Mouse (Mus musculus) CD8-positive naive resting alpha-beta T cell, adult 57 days (primary cell): ENCODE measurements around the gene Brsk1. TPM values are rescaled to one million over a fixed set of nuclear protein-coding genes. Genes with fewer than 3 reads are reported as not detected.

ENCODE experiments used
- total RNA-seq: library from RNA; stranded (reverse); gene quantifications from one replicate; pipeline ENCODE4 v1.2.4, GENCODE M21; 2023

Brsk1 gene
- not detected for total RNA-seq

DNA sequence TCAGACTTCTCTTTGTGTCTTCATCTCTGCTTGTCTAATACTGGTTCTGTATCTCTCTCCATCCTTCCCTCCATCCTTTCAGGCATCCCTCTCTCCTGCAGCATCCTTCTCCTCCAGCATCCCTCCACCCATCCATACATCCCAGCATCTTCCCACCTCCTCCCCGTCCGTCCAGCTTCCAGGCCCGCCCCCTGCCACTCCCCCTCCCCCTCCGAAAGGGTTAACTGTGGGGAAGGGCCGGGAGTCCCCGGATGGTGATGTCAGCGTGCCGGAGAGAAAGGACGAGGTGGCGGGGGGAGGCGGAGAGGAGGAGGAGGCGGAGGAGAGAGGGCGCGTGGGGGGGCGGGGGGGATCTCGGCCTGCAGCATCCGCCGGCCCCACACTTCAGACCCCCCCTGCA lies at the start of gene Brsk1:
Brsk1 (plus strand) TSS at position 218 of the 400 bp plus-strand sequence.

DNA sequence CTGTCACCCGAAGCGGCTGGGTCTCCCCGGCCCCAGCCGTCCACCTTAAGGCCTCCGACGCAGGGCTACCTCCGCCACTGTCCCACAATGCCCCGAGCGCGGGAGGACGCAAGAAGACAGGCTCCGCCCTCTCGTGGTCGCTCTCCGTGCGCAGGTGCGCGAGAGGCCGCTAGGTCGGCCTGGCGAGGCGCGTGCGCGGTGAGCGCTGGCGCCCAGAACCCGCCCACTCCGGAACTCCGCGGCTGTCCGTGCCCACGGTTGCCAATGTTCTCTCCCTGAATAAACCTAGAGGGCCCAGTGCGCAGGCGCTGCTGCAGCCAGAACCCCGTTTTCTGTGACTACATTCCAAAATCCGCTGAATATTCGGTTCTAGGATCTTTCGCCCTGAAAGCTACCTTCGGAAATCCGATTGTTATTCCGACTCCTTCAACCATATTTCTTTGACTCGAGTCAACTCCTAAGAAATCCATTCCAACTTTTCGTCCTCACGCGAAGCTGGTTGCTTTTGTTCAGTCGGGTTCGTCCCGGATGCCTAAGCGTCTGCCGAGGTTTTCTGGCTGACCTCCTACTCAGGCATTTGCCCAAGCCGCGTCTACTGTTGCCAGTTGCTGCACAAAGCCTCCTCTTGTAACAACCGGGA lies 31.4 kb upstream of the Brsk1 start, which contains the start of gene Ppp6r1:
Ppp6r1 (minus strand) TSS at position 108 of the 640 bp plus-strand sequence.

DNA sequence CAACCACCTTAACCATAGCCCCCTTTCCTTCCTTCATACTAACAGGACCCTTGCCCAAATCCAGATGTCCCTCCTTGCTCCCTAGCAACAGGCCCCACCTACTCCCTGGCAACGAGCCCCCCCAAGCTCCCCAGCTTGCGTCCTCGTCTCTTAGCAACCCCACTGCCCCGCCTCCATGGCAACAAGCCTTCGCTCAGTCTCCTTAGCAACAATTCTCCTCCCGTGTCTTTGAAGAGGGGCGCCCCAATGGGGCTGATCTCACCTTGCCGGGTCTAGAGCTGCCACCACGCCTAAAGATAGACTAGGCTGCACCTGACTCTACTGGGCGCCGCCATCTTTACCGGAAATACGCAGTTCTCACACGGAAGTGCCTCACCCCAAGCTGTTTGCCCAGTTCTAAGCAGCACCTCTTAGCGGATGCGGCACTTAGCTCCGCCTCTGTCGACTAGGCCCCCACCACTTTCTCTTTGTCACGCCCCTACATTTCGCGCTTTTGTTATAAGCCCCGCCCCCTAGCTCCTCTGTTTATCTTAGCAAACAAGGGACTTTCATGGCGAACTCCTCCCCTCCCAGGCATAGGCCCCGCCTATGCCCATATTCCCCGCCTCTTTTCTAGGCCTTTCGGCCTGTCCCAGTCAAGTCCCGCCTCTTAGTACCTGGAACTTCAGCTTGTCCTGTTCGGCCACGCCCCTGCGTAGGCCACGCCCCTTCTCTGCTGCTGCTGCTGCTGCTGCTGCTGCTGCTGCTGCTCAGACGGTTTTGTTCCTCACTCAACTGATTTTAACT lies 5.6 kb upstream of the Brsk1 start, which contains the start of gene Hspbp1:
Hspbp1 (minus strand) TSS at position 437 of the 786 bp plus-strand sequence.

DNA sequence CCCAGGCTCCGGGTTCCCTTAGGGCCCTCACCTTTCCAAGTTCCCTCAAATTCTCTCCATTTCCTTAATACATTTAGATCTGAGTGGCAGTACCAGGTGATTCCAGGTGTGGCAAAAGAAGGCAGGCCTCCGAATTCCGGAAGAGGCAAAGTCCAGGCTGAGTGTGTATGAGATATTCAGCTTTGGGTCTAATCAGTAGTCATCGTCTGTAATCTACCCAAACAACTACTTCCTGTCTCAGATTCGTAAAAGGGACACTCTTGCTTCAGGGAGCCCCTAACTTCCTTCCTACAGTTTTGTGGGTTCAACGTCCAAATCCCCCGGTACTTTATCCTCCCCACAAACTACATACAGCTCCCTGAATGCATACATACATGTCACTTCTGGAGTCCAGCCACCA lies 34.8 kb downstream of the Brsk1 start, which contains the start of gene Tmem150b:
Tmem150b (minus strand) TSS at position 81 of the 400 bp plus-strand sequence.

DNA sequence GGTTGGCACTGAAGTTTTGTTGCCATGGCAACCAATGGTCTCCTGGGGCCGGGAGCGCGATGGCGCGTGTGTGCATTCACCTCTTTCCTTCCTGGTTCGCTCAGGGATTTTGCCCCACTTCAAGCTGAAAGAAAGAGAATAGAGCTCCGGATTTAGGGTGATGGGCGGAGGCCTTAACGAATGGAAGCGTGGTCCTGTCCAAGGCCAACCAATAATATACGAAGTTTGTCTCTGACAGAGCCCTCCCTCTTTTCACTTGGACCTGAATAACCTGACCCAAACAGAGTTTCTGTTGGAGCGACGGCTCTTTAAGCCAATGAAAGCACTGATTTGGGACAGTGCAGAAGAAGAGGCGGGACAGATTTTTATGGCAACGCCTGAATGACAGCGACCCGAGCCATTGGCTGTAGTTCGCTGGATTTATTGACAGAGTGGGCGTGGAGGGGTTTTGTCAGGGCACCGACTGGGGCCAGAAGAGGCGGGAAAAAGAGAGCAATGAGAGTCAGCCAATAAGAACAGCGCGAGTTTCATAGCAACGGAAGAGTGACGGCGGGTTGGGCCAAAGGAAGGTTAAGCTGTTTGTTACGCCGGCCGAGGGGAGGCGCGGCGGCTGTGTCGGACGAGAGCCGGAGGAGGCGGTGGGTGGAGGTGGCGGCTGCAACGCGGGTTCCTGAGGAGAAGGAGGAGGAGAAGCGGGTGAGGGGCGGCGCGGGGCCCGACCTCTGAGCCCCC lies 49.3 kb downstream of the Brsk1 start, which contains the start of gene Kmt5c:
Kmt5c (plus strand) TSS at position 572 of the 732 bp plus-strand sequence.

DNA sequence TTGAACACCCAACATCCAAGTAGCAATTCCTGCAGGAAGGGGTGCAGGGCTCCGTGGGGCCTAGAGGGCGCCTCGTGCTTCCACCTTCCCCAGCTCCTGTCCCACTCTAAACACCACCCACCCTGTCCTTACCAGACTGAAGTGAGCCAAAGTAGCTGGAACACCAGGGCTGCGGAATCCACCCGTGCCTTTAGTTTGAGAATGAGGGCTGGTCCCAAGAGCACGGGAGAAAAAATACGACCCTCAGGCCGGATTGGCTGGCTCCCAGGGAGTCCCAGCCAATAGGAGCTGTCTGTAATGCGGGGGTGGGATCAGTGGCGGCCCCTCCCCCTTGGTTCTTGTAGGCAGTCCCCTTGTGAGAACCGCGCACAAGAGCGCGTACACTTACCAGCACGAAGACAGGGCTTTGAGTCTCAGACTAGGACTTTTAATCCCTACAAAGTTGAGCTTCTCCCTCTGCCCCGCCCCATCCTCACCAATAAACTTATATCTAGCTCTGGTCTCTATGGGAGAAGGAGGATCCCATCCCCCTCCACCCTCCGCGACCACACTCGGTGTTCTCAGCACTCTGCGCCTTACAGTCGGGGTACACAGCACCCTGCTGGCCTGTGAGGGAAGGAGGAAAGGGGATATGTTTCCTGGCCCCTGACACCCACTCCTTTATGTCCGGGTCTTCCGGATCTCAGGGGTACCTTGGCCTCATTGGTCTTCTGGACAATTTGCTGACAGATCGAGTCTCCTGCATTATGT lies 62.6 kb downstream of the Brsk1 start, which contains the start of gene Cox6b2:
Cox6b2 (minus strand) TSS at position 274 of the 750 bp plus-strand sequence.

Other genes starting within 250 kb of the Brsk1 start
- gene Rdh13, start 245.0 kb upstream of the Brsk1 start, total RNA-seq = 17.4 TPM
- 21.9 TPM for gene Eps8l1, start 229.9 kb upstream of the Brsk1 start, total RNA-seq
- gene Ppp1r12c, start 188.9 kb upstream of the Brsk1 start, total RNA-seq = 225 TPM
- 3.4 TPM for gene Tnnt1, start 174.2 kb upstream of the Brsk1 start, total RNA-seq
- gene Tnni3, start 166.4 kb upstream of the Brsk1 start, total RNA-seq = not detected
- gene Dnaaf3, start 158.2 kb upstream of the Brsk1 start, total RNA-seq = not detected
- gene Syt5, start 143.1 kb upstream of the Brsk1 start, total RNA-seq = 0.28 TPM
- gene Ptprh, start 86.6 kb upstream of the Brsk1 start, total RNA-seq = not detected
- 68.5 TPM for gene Tmem86b, start 59.2 kb upstream of the Brsk1 start, total RNA-seq
- gene Ppp6r1, start 31.6 kb upstream of the Brsk1 start, total RNA-seq = 272 TPM
- 65.9 TPM for gene Hspbp1, start 5.5 kb upstream of the Brsk1 start, total RNA-seq
- gene Tmem150b, start 34.6 kb downstream of the Brsk1 start, total RNA-seq = 0.40 TPM
- 62.8 TPM for gene Kmt5c, start 49.5 kb downstream of the Brsk1 start, total RNA-seq
- gene Cox6b2, start 62.5 kb downstream of the Brsk1 start, total RNA-seq = 4.5 TPM
- not detected for gene Fam71e2, start 80.7 kb downstream of the Brsk1 start, total RNA-seq
- not detected for gene Il11, start 92.3 kb downstream of the Brsk1 start, total RNA-seq
- gene Tmem190, start 92.3 kb downstream of the Brsk1 start, total RNA-seq = not detected
- gene Tmem238, start 99.1 kb downstream of the Brsk1 start, total RNA-seq = 1.4 TPM
- gene Rpl28, start 102.3 kb downstream of the Brsk1 start, total RNA-seq = 2,425 TPM
- 155 TPM for gene Ube2s, start 122.0 kb downstream of the Brsk1 start, total RNA-seq
- gene Shisa7, start 154.1 kb downstream of the Brsk1 start, total RNA-seq = 0.12 TPM
- gene Isoc2b, start 179.7 kb downstream of the Brsk1 start, total RNA-seq = 3.4 TPM
- gene Isoc2a, start 186.5 kb downstream of the Brsk1 start, total RNA-seq = 10.2 TPM
- gene Gm36210, start 215.9 kb downstream of the Brsk1 start, total RNA-seq = not detected
- 36.5 TPM for gene Zfp628, start 224.6 kb downstream of the Brsk1 start, total RNA-seq
- 16.7 TPM for gene Nat14, start 231.4 kb downstream of the Brsk1 start, total RNA-seq
- gene Ssc5d, start 235.2 kb downstream of the Brsk1 start, total RNA-seq = 0.64 TPM